Mouse (Mus musculus): Measurements from ENCODE around the gene Phf19.

DNA sequence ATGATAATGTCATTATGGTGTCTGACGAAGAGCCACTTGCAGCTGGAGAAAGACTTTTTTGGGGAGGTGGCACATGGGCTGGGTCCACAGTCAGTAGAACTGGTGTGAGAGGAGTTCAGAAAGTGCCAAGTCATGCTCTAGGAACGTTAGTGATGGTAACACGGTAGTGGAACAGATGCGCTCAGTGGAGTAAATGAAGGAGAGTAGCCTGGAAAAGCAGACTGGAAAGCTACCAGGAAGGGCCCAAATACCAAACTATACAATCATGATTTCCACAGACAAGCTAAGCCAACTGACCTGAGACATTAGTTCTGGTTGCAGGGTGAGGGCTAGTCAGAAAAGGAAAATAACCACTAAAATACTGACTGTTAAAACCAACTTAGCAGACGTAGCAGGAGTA, 44.1 kb downstream of the Phf19 start:
- TF ChIP-seq POLR2A (IDR thresholded peaks at IDR 0.05; ENCODE audit: insufficient read depth, low read depth, low read length) (no peak), CTCF (IDR thresholded peaks at IDR 0.05; ENCODE audit: insufficient read depth, low read depth, low read length) (no peak)

Data from olfactory bulb, adult 2 months (tissue).